Mouse (Mus musculus) fibroblast of lung, adult 2 months (primary cell): ENCODE measurements around the gene Aip.
"Not testable (repeated sequence)": the region's sequence is repeated elsewhere in the genome, so short reads cannot be mapped to it uniquely, and the experiment has no call there.

ENCODE experiments used
- DNase-seq: peaks from one replicate; pipeline ENCODE4 v3.0.0-alpha.2; 2011; ENCODE audit warnings: low read depth

The Aip gene

DNA sequence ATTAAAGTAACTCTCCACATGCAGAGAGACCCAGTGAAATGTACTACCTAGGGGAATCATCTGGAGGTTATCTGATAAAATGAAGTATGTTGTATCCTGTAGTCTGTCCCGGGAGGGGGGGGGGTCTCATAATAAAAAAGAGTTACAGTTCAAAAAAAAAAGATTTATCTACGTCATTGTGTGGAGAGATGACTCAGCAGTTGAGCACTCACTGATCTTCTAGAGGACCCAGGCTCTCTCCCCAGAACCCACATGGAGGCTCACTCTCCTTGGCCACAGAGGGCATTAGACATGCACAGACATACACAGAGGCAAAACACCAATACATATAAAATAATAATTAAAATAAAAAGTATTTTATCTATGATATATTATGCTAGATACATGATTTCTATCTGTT lies 34.3 kb downstream of the Aip start:
- DNase-seq, result no peak

DNA sequence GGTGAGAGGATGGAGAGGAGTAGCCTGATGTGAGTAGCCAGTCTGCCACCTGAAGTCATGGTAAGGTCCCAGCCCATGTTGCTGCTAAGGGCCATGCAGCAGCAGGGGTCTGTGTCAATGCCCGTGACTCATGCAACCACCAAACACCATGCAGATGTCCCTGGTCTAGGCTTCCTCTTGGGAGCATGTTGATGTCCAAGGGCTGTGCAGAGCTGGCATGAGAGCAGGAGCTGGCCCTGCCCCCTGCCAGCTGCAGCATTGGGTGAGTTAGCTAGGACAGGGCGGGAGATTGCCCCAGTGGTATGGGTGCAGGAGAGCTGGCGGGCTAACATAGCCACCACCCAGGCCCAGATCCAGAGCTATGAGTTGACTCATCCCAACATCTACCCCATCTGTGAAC lies 35.2 kb downstream of the Aip start:
- no peak for DNase-seq

DNA sequence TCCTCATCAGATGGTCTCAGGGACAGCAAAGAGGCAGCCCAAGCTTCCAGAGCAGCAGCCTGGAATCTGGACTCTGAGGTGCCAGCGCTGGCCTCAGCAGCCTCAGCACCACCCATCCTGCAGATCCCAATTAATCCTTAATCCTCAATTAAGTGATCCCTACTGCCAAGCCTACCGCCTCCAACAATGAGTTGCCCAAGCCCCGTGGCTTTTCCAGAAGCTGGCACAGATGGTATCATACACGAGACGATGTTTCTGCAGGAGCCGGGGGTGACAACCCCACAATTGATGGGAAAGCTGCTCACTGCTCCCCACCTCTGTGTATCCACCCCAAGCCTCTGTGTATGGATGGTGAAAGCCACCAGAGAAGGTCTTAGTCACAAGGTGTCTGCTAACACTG lies 36.5 kb downstream of the Aip start:
- no peak for DNase-seq

- no peak for DNase-seq
Measured at GRCm38 (mm10) chr19:4088146-4088545, 37.5 kb downstream of the Aip start.

- peak; percentile 36 for DNase-seq
Measured at GRCm38 (mm10) chr19:4087090-4087489, 38.6 kb downstream of the Aip start.

GRCm38 (mm10) chr19:4086156-4086555 lies 39.5 kb downstream of the Aip start:
- DNase-seq, result no peak

- no peak for DNase-seq
Measured at GRCm38 (mm10) chr19:4084984-4085383, 40.7 kb downstream of the Aip start.

DNA sequence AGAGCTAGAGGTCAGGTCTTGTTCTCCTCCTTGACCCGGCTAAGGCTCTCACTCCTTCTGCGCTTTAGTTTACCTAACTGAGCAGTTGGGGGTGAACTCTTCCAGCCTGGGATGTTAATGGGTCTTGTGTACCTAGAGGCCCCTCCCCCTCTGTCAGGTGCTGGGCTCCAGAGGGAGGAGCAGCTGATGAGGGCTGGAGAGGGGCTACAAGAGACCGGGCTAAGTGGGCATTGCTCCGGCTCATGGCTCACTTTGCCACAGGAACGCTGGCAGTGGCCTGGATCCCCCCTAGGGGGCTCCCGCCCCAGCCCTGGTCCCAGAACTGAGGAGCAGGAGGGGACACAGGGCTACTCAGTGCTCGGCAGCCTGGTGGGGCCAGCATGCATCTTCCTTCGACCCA lies 41.8 kb downstream of the Aip start:
- no peak for DNase-seq

- no peak for DNase-seq
Measured at GRCm38 (mm10) chr19:4083316-4083715, 42.3 kb downstream of the Aip start.

GRCm38 (mm10) chr19:4082219-4082965 lies 43.3 kb downstream of the Aip start:
- DNase-seq, result no peak

DNA sequence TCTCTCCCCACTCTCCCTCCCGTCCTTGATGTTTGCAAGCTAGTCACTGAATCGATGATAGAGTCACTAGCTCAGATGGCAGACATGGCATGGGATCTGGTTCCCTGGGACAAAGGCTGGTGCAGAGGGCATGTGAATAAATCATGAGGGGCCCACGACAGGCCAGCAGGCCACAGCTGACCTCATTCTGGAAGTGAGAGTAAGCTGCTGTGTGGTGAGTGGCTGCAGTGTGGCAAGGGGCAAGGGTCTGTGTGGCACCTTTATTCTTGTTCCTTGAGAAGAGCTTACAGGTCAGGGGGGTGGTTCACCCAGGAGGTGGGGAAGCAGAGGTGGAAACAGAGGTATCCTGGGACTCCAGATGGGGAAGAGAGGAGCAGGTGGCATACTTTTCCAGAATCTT lies 44.3 kb downstream of the Aip start, which contains the start of gene Cabp2:
Cabp2 (plus strand) TSS at position 185 of the 400 bp plus-strand sequence.
- DNase-seq, result no peak

- no peak for DNase-seq
Measured at GRCm38 (mm10) chr19:4080511-4081009, 45.1 kb downstream of the Aip start.

- DNase-seq, result no peak
Measured at GRCm38 (mm10) chr19:4079594-4079993, 46.1 kb downstream of the Aip start.

- DNase-seq, result no peak
Measured at GRCm38 (mm10) chr19:4075531-4075930, 50.1 kb downstream of the Aip start.

DNA sequence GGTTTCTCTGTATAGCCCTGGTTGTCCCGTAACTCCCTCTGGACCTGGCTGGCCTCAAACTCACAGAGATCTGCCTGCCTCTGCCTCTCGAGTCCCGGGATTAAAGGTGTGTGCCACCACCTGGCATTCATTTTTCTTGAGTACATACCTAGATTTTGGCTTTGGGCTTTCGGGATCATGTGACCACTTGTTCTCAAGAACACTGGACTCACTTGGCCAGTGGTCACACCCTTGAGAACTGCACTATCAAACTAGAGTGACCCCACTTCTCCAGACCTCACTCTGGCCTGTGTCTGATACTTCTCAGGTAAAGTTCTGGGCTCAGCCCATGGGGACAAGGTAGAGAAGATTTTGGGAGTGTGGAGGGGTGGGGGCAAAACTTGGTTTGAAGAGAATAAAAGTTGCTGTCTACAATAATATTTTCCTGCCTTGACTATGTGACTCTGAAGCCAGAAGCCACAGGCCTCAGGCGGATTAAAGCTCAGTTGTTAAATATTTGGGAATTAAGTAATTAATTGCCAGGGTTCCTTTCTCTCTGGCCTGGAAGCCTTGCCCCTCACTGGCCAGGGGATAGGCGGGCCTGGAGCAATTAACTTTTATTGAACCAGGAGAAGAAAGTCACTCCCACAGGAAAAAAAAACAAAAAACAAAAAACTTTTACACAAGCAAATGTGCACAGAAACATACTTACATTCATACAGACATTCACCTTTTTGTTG lies 52.8 kb downstream of the Aip start:
- no peak for DNase-seq

- no peak for DNase-seq
Measured at GRCm38 (mm10) chr19:4071406-4071805, 54.3 kb downstream of the Aip start.

- no peak for DNase-seq
Measured at GRCm38 (mm10) chr19:4070756-4071155, 54.9 kb downstream of the Aip start.

- DNase-seq, result no peak
Measured at GRCm38 (mm10) chr19:4070311-4070710, 55.3 kb downstream of the Aip start.

DNA sequence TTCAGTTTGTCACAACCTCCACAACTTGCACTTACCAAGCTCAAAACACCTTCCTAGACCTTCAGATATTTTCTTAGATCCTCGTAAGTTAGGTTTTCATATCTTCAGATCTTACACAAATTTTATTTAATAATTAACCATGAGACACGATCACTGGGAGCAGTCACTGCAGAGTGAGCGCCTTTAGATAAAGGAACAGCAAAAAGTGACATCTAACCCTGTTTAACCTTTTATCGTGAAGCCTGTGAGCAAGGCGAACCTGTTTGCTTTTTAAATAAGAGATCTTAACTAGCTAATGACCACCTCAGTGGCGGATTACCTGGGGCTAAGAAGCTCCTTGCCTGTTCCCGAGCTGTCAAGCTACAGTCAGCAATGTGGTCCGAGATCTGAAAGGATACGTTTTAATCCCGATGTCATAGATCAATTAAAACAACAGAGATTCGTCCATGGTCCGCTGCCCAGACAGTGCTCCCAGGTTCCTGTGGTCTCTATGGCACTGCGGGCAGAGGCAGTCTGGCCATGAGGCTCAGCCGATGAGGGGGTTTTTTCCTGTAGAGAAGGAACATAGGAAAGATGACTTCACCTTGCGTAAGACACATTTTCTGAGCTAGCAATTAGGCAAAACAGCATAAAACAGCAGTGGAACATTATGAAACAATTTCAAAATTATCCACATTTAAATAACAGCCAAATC lies 56.8 kb downstream of the Aip start:
- DNase-seq, result no peak

- not testable (repeated sequence) for DNase-seq
Measured at GRCm38 (mm10) chr19:4068242-4068641, 57.4 kb downstream of the Aip start.

DNA sequence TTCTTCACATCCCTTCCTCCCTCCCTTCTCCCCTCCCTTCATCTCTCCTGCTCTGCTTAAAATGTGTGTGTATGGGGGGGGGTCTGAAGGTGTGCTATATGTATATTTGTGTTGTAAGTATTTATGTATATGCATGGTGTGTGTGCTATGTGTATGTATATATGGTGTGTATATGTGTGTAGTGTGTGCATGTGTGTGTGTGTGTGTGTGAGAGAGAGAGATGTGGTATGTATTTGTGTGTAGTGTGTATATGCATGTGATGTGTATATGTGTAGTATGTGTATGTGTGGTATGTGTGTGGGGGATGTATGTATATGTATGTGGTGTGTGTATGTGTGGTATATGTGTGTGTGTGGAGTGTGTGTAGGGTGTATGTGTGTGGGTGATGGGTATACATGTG lies 58.8 kb downstream of the Aip start:
- no peak for DNase-seq

GRCm38 (mm10) chr19:4066280-4066679 lies 59.4 kb downstream of the Aip start:
- no peak for DNase-seq

DNA sequence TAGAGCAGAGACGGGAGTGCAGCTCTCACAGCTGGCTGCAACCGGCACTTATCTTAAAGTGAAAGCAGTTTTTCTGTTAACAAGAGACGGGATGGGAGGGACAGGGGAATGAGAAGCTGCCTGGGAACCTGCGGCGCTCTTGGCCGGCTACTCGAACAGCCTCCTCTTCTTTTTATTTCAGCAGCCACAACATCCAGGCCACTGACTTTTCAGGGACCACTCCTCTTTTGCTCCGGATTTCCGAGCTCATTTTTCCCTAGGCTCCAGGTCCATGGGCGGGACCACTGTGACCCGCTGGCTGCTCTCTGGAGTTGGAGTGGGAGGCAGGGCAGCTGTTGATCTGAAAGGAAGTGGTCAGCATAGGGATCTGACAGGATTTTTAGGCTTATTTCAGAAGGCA lies 61.2 kb downstream of the Aip start:
- DNase-seq, result not testable (repeated sequence)
